Mouse (Mus musculus) limb, embryonic 10.5 days (tissue): ENCODE measurements around the gene Hmox1. TPM values are rescaled to one million over a fixed set of nuclear protein-coding genes. Genes with fewer than 3 reads are reported as not detected.
A peak's percentile ranks its signal among the peaks of the same experiment; 100 is the strongest.

Source experiments
- DNase-seq: peaks from one replicate; pipeline ENCODE4 v3.0.0-alpha.2; 2017; ENCODE audit warnings: low spot score
- H3K27ac ChIP-seq: fragments of 300-500 bp; sonication (generic); 2 replicates; pipeline ENCODE4 v1.5.1; 2016; ENCODE audit warnings: mild to moderate bottlenecking
- H3K27me3 ChIP-seq: fragments of 300-500 bp; sonication (generic); 2 replicates; pipeline ENCODE4 v1.6.1; 2016; ENCODE audit warnings: low read depth, mild to moderate bottlenecking; ENCODE audit not compliant: poor library complexity, severe bottlenecking
- H3K36me3 ChIP-seq: fragments of 300-500 bp; sonication (generic); 2 replicates; pipeline ENCODE4 v1.6.1; 2016; ENCODE audit warnings: mild to moderate bottlenecking, moderate library complexity
- H3K4me1 ChIP-seq: fragments of 300-500 bp; sonication (generic); 2 replicates; pipeline ENCODE4 v1.6.1; 2016
- H3K4me3 ChIP-seq: fragments of 300-500 bp; sonication (generic); 2 replicates; pipeline ENCODE4 v1.5.1; 2016; ENCODE audit warnings: mild to moderate bottlenecking, moderate library complexity
- H3K9me3 ChIP-seq: fragments of 300-500 bp; sonication (generic); replicated peaks from 2 replicates; pipeline ENCODE4 v1.6.1; 2016; ENCODE audit warnings: mild to moderate bottlenecking
- WGBS: fragments of 180-500 bp; shearing (Covaris S2); methylation state at CpG from one replicate; pipeline ENCODE4 v1.1.7; 2016; 5-methylcytosine and 5-hydroxymethylcytosine counted together
- polyA plus RNA-seq: library from polyadenylated mRNA; unstranded; fragments of >200 nt; fragmentation: Nextera tagmentation; extraction: Ambion mirVana; gene quantifications from 2 replicates; pipeline ENCODE4 v1.2.1, GENCODE M21; 2016

Gene Hmox1
- polyA plus RNA-seq, 1 experiment from 2014 or later = 22.9 TPM

- 85% methylated on average over 1 of the region's 1 CpGs for WGBS
Observed at GRCm38 (mm10) chr8:75078215-75078614, 15.2 kb upstream of the Hmox1 start.

GRCm38 (mm10) chr8:75078851-75079250 is 14.6 kb upstream of the Hmox1 start:
- no peak for DNase-seq
- H3K4me1 ChIP-seq = peaks cover 8% of the 10 kb centered on the region
- no peak overlapping the region for H3K4me3 ChIP-seq
- H3K27ac ChIP-seq = no peak overlapping the region
- no peaks in the 10 kb centered on the region for H3K27me3 ChIP-seq
- WGBS = 96% methylated on average over 9 of the region's 9 CpGs
- H3K9me3 ChIP-seq = no peaks in the 10 kb centered on the region
- no peaks in the 10 kb centered on the region for H3K36me3 ChIP-seq

More at GRCm38 (mm10) chr8:75078215-75078614, 15.2 kb upstream of the Hmox1 start:
- Histone ChIP-seq H3K4me3 (no peak overlapping the region), H3K36me3 (no peaks in the 10 kb centered on the region), H3K4me1 (peaks cover 2% of the 10 kb centered on the region), H3K9me3 (no peaks in the 10 kb centered on the region), H3K27ac (no peak overlapping the region), H3K27me3 (no peaks in the 10 kb centered on the region)
- no peak for DNase-seq

GRCm38 (mm10) chr8:75081364-75082040 is 11.9 kb upstream of the Hmox1 start:
- DNase-seq = no peak
- peaks cover 11% of the 10 kb centered on the region for H3K4me1 ChIP-seq
- H3K27ac ChIP-seq = no peak overlapping the region
- no peaks in the 10 kb centered on the region for H3K27me3 ChIP-seq
- H3K4me3 ChIP-seq = no peak overlapping the region
- 81% methylated on average over 9 of the region's 9 CpGs for WGBS
- no peaks in the 10 kb centered on the region for H3K36me3 ChIP-seq
- H3K9me3 ChIP-seq = no peaks in the 10 kb centered on the region

- Histone ChIP-seq H3K27me3 (no peaks in the 10 kb centered on the region), H3K4me3 (no peak overlapping the region)
- WGBS = 81% methylated on average over 6 of the region's 6 CpGs
Observed at GRCm38 (mm10) chr8:75082181-75082805, 11.1 kb upstream of the Hmox1 start.

GRCm38 (mm10) chr8:75083846-75084245 is 9.6 kb upstream of the Hmox1 start:
- Histone ChIP-seq H3K27me3 (no peaks in the 10 kb centered on the region), H3K36me3 (no peaks in the 10 kb centered on the region), H3K4me1 (peaks cover 11% of the 10 kb centered on the region), H3K27ac (no peak overlapping the region; the same call in 1 of the 2 replicates), H3K9me3 (no peaks in the 10 kb centered on the region), H3K4me3 (peak overlapping the region; percentile 40)
- DNase-seq = peak; percentile 93
- 10% methylated on average over 17 of the region's 17 CpGs for WGBS

More at GRCm38 (mm10) chr8:75082181-75082805, 11.1 kb upstream of the Hmox1 start:
- H3K36me3 ChIP-seq = no peaks in the 10 kb centered on the region
- DNase-seq = no peak
- no peak overlapping the region for H3K27ac ChIP-seq
- no peaks in the 10 kb centered on the region for H3K9me3 ChIP-seq
- H3K4me1 ChIP-seq = peaks cover 11% of the 10 kb centered on the region

GRCm38 (mm10) chr8:75084382-75085064 is 8.9 kb upstream of the Hmox1 start:
- Histone ChIP-seq H3K27ac (no peak overlapping the region; the same call in 1 of the 2 replicates), H3K4me3 (no peak overlapping the region)
- 86% methylated on average over 3 of the region's 3 CpGs for WGBS

GRCm38 (mm10) chr8:75086002-75086401 is 7.4 kb upstream of the Hmox1 start:
- H3K36me3 ChIP-seq = no peaks in the 10 kb centered on the region
- DNase-seq = no peak
- H3K27ac ChIP-seq = no peak overlapping the region
- no peaks in the 10 kb centered on the region for H3K9me3 ChIP-seq
- peaks cover 17% of the 10 kb centered on the region for H3K4me1 ChIP-seq
- WGBS = 93% methylated on average over 2 of the region's 2 CpGs
- H3K4me3 ChIP-seq = no peak overlapping the region
- no peaks in the 10 kb centered on the region for H3K27me3 ChIP-seq

More at GRCm38 (mm10) chr8:75084382-75085064, 8.9 kb upstream of the Hmox1 start:
- H3K4me1 ChIP-seq = peaks cover 16% of the 10 kb centered on the region
- H3K27me3 ChIP-seq = no peaks in the 10 kb centered on the region
- no peak for DNase-seq
- H3K9me3 ChIP-seq = no peaks in the 10 kb centered on the region
- no peaks in the 10 kb centered on the region for H3K36me3 ChIP-seq

- Histone ChIP-seq H3K9me3 (no peaks in the 10 kb centered on the region), H3K4me1 (peaks cover 17% of the 10 kb centered on the region), H3K27ac (no peak overlapping the region), H3K36me3 (no peaks in the 10 kb centered on the region), H3K4me3 (no peak overlapping the region), H3K27me3 (no peaks in the 10 kb centered on the region)
- DNase-seq = no peak
Observed at GRCm38 (mm10) chr8:75087127-75087526, 6.3 kb upstream of the Hmox1 start.

GRCm38 (mm10) chr8:75088989-75089881 is 4.2 kb upstream of the Hmox1 start:
- peak; percentile 53 for DNase-seq
- no peaks in the 10 kb centered on the region for H3K27me3 ChIP-seq
- H3K36me3 ChIP-seq = no peaks in the 10 kb centered on the region
- H3K27ac ChIP-seq = peak overlapping the region; percentile 66; the same call in 1 of the 2 replicates
- H3K4me3 ChIP-seq = no peak overlapping the region
- 50% methylated on average over 6 of the region's 6 CpGs for WGBS
- H3K9me3 ChIP-seq = no peaks in the 10 kb centered on the region
- H3K4me1 ChIP-seq = peaks cover 15% of the 10 kb centered on the region

GRCm38 (mm10) chr8:75090781-75091365 is 2.5 kb upstream of the Hmox1 start:
- no peaks in the 10 kb centered on the region for H3K27me3 ChIP-seq
- WGBS = 86% methylated on average over 4 of the region's 4 CpGs
- no peaks in the 10 kb centered on the region for H3K36me3 ChIP-seq
- H3K27ac ChIP-seq = no peak overlapping the region
- H3K4me3 ChIP-seq = no peak overlapping the region
- DNase-seq = no peak
- H3K4me1 ChIP-seq = peaks cover 26% of the 10 kb centered on the region
- no peaks in the 10 kb centered on the region for H3K9me3 ChIP-seq

GRCm38 (mm10) chr8:75102956-75103355 is 9.5 kb downstream of the Hmox1 start:
- H3K4me3 ChIP-seq = no peak overlapping the region
- peaks cover 4% of the 10 kb centered on the region; the same call in 1 of the 2 replicates for H3K4me1 ChIP-seq
- H3K9me3 ChIP-seq = no peaks in the 10 kb centered on the region
- H3K36me3 ChIP-seq = peaks cover 28% of the 10 kb centered on the region
- DNase-seq = no peak
- H3K27ac ChIP-seq = no peak overlapping the region
- no peaks in the 10 kb centered on the region for H3K27me3 ChIP-seq
- WGBS = 91% methylated on average over 4 of the region's 4 CpGs

- WGBS = 67% methylated on average over 8 of the region's 8 CpGs
- peaks cover 23% of the 10 kb centered on the region for H3K36me3 ChIP-seq
- DNase-seq = no peak
- H3K4me1 ChIP-seq = peaks cover 4% of the 10 kb centered on the region; the same call in 1 of the 2 replicates
- H3K27me3 ChIP-seq = no peaks in the 10 kb centered on the region
- H3K27ac ChIP-seq = no peak overlapping the region
- no peaks in the 10 kb centered on the region for H3K9me3 ChIP-seq
- no peak overlapping the region for H3K4me3 ChIP-seq
Observed at GRCm38 (mm10) chr8:75103376-75103878, 10.0 kb downstream of the Hmox1 start.
